Mouse (Mus musculus) intestine, postnatal 0 days (tissue): Measurements from ENCODE around the gene Bcas1. TPM values are rescaled to one million over a fixed set of nuclear protein-coding genes. Genes with fewer than 3 reads are reported as not detected.

Experiments used
- ATAC-seq: fragments of 200-750 bp; cut with Nextera tagmentation; 2 replicates; pipeline ENCODE4 v1.8.0; 2017; ENCODE audit warnings: mild to moderate bottlenecking, moderate TSS enrichment, moderate library complexity
- H3K27ac ChIP-seq: fragments of 300-500 bp; sonication (generic); 2 replicates; pipeline ENCODE4 v1.5.1; 2014; ENCODE audit warnings: mild to moderate bottlenecking, low read depth, low read length, moderate library complexity
- H3K27me3 ChIP-seq: fragments of 300-500 bp; sonication (generic); replicated peaks from 2 replicates; pipeline ENCODE4 v1.6.1; 2014; ENCODE audit warnings: low read length, mixed read lengths; ENCODE audit not compliant: control insufficient read depth, insufficient read depth
- H3K36me3 ChIP-seq: fragments of 300-500 bp; sonication (generic); 2 replicates; pipeline ENCODE4 v1.6.1; 2014; ENCODE audit warnings: mild to moderate bottlenecking, moderate library complexity; ENCODE audit not compliant: control insufficient read depth, insufficient read depth
- H3K4me1 ChIP-seq: fragments of 300-500 bp; sonication (generic); replicated peaks from 2 replicates; pipeline ENCODE4 v1.6.1; 2014; ENCODE audit warnings: antibody characterized with exemption, low read length, mixed read lengths; ENCODE audit not compliant: control insufficient read depth, insufficient read depth
- H3K4me2 ChIP-seq: fragments of 300-500 bp; sonication (generic); replicated peaks from 2 replicates; pipeline ENCODE4 v1.6.1; 2014; ENCODE audit warnings: low read depth, mild to moderate bottlenecking, moderate library complexity
- H3K4me3 ChIP-seq: fragments of 300-500 bp; sonication (generic); 2 replicates; pipeline ENCODE4 v1.5.1; 2014; ENCODE audit warnings: low read depth, low read length
- H3K9ac ChIP-seq: fragments of 300-500 bp; sonication (generic); 2 replicates; pipeline ENCODE4 v1.6.1; 2014; ENCODE audit warnings: mild to moderate bottlenecking, low read depth, low read length
- H3K9me3 ChIP-seq: fragments of 300-500 bp; sonication (generic); 2 replicates; pipeline ENCODE4 v1.6.1; 2016; ENCODE audit warnings: mixed run types; ENCODE audit not compliant: control insufficient read depth
- CTCF ChIP-seq: sonication (generic); IDR thresholded peaks from 2 replicates; pipeline ENCODE4 v1.5.1; 2016; ENCODE audit warnings: low read depth, mild to moderate bottlenecking, control low read depth, antibody characterized with exemption, moderate library complexity
- WGBS: fragments of 180-500 bp; shearing (Covaris S2); extraction: QIAGEN DNeasy Blood & Tissue Kit; methylation state at CpG from one replicate; pipeline ENCODE4 v1.1.7; 2014; 5-methylcytosine and 5-hydroxymethylcytosine counted together
- polyA plus RNA-seq: library from polyadenylated mRNA; unstranded; fragments of >200 nt; fragmentation: Nextera tagmentation; extraction: Ambion mirVana; gene quantifications from 2 replicates; pipeline ENCODE4 v1.2.1, GENCODE M21; 2015

The Bcas1 gene
- polyA plus RNA-seq, 1 experiment from 2014 or later: 5.6 TPM

DNA sequence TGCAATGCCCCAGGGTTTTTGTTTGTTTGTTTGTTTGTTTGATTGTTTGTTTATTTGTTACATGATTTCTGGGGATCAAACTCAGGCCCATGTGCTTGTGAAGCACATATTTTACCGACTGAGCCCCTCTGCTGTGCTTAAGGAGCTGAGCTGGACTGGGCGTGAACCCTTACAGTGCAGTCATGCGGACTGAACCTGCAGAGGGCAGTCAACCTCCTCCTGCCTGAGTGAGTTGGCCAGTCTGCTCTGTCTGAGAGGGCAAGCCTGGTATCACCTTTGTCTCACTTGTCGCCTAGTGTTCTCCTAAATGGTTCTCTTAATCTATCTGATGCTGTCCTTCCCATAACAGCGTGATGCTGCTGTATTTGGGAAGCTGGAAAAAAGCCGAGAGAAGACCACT, 4.5 kb upstream of the Bcas1 start:
- H3K4me2 ChIP-seq: no peak overlapping the region
- H3K4me3 ChIP-seq: no peak overlapping the region
- H3K27me3 ChIP-seq: no peaks in the 10 kb centered on the region
- H3K36me3 ChIP-seq: no peaks in the 10 kb centered on the region
- H3K27ac ChIP-seq: no peak overlapping the region
- TF ChIP-seq CTCF: peak; percentile 42
- 69% methylated on average over 6 of the region's 6 CpGs for WGBS
- ATAC-seq: no peak
- H3K9me3 ChIP-seq: no peaks in the 10 kb centered on the region
- no peaks in the 10 kb centered on the region for H3K4me1 ChIP-seq
- no peak overlapping the region for H3K9ac ChIP-seq

DNA sequence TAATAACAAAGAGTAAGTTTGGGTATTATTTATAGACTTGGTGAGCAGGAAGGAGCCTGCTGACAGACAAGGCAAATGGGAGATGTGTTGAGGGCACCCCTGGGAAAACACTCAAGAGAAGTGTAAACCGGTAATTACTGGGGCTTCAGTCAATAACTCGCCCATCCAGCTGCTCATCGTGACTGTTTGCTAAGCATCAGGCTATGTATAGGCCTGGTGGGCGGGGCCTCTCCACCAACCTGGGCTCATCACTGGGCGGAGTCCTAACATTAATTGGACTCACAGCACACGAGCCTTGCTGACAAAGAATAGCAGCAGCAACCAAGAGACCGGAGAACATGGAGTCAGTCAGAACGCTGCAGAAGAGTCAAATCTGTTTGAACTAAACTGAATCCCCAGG, 1.3 kb upstream of the Bcas1 start:
- no peak for TF ChIP-seq CTCF
- Histone ChIP-seq H3K9ac (no peak overlapping the region), H3K4me3 (no peak overlapping the region), H3K27ac (no peak overlapping the region), H3K36me3 (no peaks in the 10 kb centered on the region), H3K4me2 (no peak overlapping the region), H3K4me1 (no peaks in the 10 kb centered on the region), H3K9me3 (no peaks in the 10 kb centered on the region), H3K27me3 (no peaks in the 10 kb centered on the region)
- WGBS: 40% methylated on average over 8 of the region's 8 CpGs
- ATAC-seq: peak; percentile 45; the same call in 1 of the 2 replicates

DNA sequence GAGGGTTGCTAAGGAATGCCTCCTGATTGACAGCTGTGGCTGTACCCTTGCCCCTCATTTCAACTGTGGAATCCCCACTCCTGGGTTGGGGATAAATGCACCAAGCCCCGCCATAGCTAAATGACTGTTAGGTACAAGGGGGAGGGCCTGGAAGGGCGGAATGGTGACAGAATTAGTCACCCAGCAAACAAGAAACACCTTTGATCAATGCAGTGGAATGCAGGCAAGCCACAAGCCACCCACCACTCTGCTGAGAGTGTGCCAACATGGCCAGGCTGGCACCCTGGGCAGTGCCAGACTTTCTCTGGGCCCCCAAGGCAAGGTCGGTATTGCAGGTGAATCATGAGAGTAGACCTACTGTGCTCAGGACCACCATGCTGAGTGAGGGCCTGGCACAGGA, 3.5 kb downstream of the Bcas1 start:
- no peak for TF ChIP-seq CTCF
- Histone ChIP-seq H3K27ac (no peak overlapping the region), H3K9ac (no peak overlapping the region), H3K4me2 (no peak overlapping the region), H3K27me3 (no peaks in the 10 kb centered on the region), H3K36me3 (no peaks in the 10 kb centered on the region), H3K4me3 (no peak overlapping the region), H3K9me3 (no peaks in the 10 kb centered on the region), H3K4me1 (no peaks in the 10 kb centered on the region)
- no peak for ATAC-seq
- WGBS: 65% methylated on average over 3 of the region's 3 CpGs

DNA sequence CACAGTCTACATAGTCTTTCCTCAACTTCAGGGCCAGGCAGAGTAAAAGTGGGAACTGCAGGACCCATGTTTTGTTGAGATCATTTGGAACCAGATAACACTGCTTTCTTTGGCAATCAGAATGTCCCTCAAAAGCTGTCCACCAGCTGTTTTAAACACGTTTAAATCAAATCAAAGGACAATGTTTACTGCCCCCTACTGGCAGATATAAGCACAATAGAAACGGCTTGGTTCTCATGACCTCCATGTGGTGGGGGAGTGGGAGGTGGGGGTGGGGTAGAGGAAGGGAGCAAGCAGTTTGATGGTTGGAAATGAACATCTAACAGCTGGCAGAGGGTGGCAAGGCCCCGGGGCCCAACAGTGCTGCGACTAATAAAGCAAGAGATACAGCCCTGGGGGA, 5.7 kb downstream of the Bcas1 start:
- no peak overlapping the region for H3K27ac ChIP-seq
- no peaks in the 10 kb centered on the region for H3K9me3 ChIP-seq
- WGBS: 40% methylated on average over 4 of the region's 4 CpGs
- TF ChIP-seq CTCF: peak; percentile 48
- no peak overlapping the region for H3K9ac ChIP-seq
- H3K4me3 ChIP-seq: no peak overlapping the region
- H3K27me3 ChIP-seq: no peaks in the 10 kb centered on the region
- H3K36me3 ChIP-seq: no peaks in the 10 kb centered on the region
- no peaks in the 10 kb centered on the region for H3K4me1 ChIP-seq
- ATAC-seq: no peak
- H3K4me2 ChIP-seq: no peak overlapping the region

DNA sequence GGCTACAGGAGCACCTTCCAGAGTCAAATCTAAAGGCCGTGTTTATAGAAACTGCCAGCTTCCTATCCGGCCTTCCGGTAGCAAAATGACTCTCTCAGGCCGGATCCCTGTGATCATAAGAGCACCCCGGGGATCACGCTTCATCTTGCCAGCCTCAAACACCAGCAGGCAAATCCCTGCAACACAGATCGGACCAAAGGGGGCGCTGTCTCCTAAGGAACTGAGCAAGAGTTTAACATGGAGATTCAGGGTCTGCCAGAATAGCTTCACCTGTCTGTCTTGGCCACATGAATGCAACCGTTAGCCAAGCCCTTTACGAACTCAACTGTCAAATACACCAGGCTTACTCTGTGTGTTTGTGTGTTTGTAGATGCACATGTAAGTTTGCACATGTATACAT, 8.9 kb downstream of the Bcas1 start:
- WGBS: 50% methylated on average over 10 of the region's 10 CpGs
- H3K9me3 ChIP-seq: no peaks in the 10 kb centered on the region
- no peaks in the 10 kb centered on the region for H3K4me1 ChIP-seq
- peak; percentile 69 for TF ChIP-seq CTCF
- no peaks in the 10 kb centered on the region for H3K27me3 ChIP-seq
- H3K36me3 ChIP-seq: no peaks in the 10 kb centered on the region
- H3K4me3 ChIP-seq: no peak overlapping the region
- no peak for ATAC-seq
- no peak overlapping the region for H3K9ac ChIP-seq
- no peak overlapping the region for H3K27ac ChIP-seq
- no peak overlapping the region for H3K4me2 ChIP-seq

DNA sequence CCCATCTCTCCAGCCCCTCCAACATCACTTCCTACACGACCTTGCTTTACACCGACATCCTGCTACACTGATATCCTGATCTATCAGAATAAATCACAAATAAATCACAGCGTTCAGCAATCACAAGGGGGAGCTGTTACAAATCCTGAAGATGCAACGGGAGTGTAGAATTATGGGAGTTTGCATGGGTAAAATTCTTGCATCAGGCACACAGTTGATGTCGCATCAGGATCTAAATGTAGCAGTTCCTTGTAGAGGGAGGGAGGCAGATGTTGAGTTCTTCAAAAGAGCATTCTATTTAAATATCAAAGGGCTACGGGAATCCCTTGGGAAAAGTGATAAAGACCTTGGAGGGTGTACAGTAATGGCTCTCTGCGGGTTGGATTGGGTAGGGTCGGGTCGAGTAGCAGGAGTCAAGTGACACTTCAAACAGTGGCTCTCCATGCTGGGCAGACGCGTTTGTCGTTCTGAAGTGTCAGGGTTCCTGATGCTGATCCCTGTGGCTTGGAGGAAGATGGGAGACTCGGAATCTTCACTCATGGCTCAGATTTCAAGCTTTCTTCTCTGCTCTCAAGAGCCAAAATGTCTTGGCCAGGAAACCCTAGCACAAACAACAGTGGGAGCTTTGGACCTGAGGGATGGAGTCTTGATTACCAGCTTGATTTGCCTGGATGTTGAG, 16.0 kb downstream of the Bcas1 start:
- peak; percentile 34; the same call in 1 of the 2 replicates for TF ChIP-seq CTCF
- WGBS: 10% methylated on average over 13 of the region's 13 CpGs
- H3K9ac ChIP-seq: no peak overlapping the region
- no peak for ATAC-seq
- no peak overlapping the region for H3K4me3 ChIP-seq
- no peaks in the 10 kb centered on the region for H3K9me3 ChIP-seq
- no peak overlapping the region for H3K4me2 ChIP-seq
- H3K27ac ChIP-seq: no peak overlapping the region
- H3K36me3 ChIP-seq: no peaks in the 10 kb centered on the region
- H3K27me3 ChIP-seq: peaks cover 14% of the 10 kb centered on the region; the same call in 1 of the 2 replicates
- 0 out of 2 replicates have a peak, but pooled peaks cover 5% of the 10 kb centered on the region for H3K4me1 ChIP-seq
